Mouse (Mus musculus): ENCODE data around the gene Stradb. TPM values are rescaled to one million over a fixed set of nuclear protein-coding genes. Genes with fewer than 3 reads are reported as not detected.
"Not testable (repeated sequence)": the region's sequence is repeated elsewhere in the genome, so short reads cannot be mapped to it uniquely, and the experiment has no call there.

The Stradb gene
- total RNA-seq, 2 experiments from 2014 or later: 53.8 to 54.6 TPM

GRCm38 (mm10) chr1:58958789-58959526, 14.4 kb upstream of the Stradb start:
- not testable (repeated sequence) for DNase-seq (ENCODE audit: low spot score in 2 of 2)

DNA sequence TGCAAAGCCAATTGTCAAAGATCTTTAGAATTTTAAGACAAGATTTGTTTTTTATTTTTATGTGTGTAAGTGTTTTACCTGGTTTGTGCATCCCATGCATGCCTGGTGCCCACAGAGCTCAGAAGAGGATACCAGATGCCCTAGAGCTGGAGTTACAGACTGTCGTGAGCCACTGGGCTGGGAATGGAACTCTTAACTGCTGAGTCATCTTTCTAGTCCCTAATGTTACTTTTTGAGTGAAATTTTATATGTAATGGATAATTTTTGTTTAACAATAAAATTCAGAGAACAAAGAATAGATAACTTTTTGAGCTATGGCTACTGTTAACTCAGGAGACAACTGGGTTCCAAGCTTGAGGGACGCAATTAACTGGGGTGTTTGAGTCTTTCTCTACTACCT, 13.6 kb upstream of the Stradb start:
- no peak for DNase-seq (ENCODE audit: low spot score in 2 of 2)

GRCm38 (mm10) chr1:58961152-58961893, 12.0 kb upstream of the Stradb start:
- DNase-seq (ENCODE audit: low spot score in 2 of 2): no peak

DNA sequence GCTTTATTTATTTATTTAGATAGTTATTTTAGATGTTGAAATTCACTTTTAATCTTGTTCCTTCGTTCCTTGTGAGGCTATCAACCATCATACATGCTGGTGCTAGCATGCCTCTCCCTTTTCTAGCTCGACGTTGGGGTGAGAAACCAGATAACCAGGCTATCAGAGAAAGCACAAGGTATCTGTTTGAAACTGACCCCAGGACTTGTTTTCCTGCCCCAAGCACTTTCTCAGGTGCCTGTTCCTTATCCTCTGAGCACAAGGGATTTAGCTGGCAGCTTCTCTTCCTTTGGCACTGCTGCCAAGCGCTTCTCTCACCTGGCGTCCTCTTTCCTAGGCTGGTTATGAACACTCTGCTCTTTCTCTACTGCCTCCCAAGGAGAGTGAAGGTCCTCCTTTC, 10.9 kb upstream of the Stradb start:
- DNase-seq (ENCODE audit: low spot score in 2 of 2): no peak

DNA sequence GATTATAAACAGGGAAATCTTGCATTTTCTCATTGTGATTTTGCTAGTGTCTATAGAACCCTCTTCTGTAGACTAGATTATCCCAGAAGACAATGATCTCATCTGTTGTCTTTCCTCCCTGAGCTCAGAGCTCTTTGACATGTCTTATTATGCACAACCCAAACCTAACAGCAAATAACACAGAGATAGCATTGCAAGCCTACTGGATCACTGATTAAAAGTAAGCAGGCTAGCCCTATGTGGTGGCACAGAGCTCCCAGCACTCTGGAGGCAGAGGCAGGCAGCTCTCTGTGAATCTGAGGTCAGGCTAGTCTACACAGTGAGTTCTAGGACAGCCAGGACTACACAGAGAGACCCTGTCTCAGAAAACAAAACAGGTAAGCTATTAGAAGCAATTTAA, 10.5 kb upstream of the Stradb start:
- no peak for DNase-seq (ENCODE audit: low spot score in 2 of 2)

GRCm38 (mm10) chr1:58967534-58967933, 5.8 kb upstream of the Stradb start:
- DNase-seq (ENCODE audit: low spot score in 2 of 2): no peak

DNA sequence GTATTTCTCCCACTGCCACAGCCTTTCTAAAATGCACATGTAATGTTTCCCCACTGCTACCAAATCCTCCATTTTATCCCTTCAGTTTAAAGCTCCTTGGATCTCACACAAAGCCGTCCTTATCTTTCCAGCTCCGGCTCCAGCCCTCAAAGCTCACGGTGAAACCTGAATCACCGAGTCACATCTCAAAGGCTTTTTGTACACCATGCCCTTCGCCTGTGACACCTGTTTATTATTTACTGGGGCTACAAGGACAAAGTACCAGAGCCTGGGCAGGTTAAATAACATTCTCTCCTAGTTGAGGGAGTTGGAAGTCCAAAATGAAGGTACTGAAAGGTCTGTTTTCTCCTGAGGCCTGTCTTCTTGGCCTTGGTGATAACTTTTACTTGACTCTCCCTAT, 3.3 kb upstream of the Stradb start:
- no peak for DNase-seq (ENCODE audit: low spot score in 2 of 2)

- DNase-seq (ENCODE audit: low spot score in 2 of 2): no peak
These were observed 2.2 kb upstream of the Stradb start for GRCm38 (mm10) chr1:58971097-58971496.

DNA sequence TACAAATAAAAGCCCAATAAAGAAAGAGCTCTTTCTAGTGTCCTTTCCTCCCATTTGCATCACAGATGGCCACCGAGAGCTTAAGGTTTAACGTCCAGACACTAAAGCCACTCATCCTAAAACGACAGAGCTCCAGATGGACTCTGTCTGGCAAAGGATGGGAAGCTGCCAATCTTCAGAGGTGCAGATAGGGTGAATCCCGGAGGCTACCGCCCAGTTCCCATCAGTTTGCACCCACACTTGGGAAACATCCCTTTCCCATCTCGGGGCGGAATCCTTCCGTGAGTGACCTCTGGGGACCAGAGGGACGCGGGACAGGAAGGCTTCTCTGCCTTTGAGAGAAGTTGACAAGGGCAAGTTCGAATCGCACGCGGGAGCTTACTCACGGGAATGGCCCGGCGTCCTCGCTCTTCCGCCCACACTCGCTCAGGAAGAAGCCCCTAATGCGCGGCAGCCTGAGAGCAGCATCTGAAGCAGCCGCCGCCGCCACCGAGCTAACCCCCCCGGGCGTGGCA, 414 bp upstream of the Stradb start:
- DNase-seq (ENCODE audit: low spot score in 2 of 2): no peak

DNA sequence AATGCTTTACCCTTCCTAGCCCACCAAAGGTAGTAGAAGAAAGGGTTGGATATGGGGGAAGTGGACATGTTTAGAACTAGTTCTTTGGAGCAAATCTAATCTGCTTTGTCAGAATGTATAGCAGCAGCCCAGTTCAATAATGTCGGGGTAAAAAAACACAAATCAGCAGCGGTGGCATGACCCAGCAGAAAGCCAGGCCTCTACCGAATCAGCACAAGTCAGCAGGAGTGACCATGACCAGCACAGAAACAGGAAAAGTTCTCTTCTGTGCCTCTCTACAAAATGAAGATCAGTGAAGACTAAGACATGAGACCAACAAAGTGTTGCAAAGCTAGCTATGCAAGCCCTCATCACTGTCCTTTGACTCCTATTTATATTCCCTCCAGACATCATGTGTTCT, 9.0 kb downstream of the Stradb start:
- no peak for DNase-seq (ENCODE audit: low spot score in 2 of 2)

GRCm38 (mm10) chr1:58984586-58984985, 11.3 kb downstream of the Stradb start:
- no peak for DNase-seq (ENCODE audit: low spot score in 2 of 2)

DNA sequence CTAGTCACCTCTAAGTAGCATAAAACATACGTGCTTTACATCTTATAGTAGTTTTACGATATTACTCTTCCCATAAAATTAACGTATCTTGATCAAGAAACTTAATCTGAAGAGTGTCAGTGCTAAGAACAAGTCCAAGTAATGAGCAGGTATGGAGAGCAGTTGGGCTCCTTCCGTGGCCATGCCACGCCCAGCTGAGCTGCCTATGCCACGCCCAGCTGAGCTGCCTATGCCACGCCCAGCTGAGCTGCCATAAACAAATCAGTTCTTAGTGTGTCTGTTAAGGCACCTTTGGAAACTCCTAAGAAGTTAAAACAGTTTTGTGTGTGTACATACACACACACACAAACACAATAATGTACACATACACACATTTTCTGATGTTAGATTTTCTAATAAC, 19.8 kb downstream of the Stradb start:
- no peak for DNase-seq (ENCODE audit: low spot score in 2 of 2)

- no peak for DNase-seq (ENCODE audit: low spot score in 2 of 2)
These were observed 20.4 kb downstream of the Stradb start for GRCm38 (mm10) chr1:58993723-58994122.

- no peak for DNase-seq (ENCODE audit: low spot score in 2 of 2)
These were observed 22.0 kb downstream of the Stradb start for GRCm38 (mm10) chr1:58995313-58995712.

GRCm38 (mm10) chr1:59009250-59009649, 35.9 kb downstream of the Stradb start:
- no peak for DNase-seq (ENCODE audit: low spot score in 2 of 2)

DNA sequence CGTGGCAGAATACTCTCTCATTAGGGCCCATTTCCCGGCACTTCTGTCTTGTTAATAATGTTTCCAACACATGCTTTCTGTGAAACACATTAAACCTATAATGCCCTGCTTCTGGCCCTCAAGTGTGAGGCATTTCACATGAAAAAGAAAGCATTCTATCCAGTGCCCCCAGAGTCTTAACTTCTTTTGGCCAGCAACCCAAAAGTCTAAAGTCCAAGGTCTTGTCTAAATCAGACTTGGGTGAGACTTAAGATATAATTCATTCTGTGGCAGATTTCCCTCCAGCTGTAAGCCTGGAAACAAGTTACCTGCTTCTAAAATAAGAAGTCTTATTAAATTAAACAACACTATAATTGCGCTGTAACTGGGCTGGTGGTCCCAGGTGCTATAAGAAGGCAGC, 48.2 kb downstream of the Stradb start:
- DNase-seq (ENCODE audit: low spot score in 2 of 2): no peak

DNA sequence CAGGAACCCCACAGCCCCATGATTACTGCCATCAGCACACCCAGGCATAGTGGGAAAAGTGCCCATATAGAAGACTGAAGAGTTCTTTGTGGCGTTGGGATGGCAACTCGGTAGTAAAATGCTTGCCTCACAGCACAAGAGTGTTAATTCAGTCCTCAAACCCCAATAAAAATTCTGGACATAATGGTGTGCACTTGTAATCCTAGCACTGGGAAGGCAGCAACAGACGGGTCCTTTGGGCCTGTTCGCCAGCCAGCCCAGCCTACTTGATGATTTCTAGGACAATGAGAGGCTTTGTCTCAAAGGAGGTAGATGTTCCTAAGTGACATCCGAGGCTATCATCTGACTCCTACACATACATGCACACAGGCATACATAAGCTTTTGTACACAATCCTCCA, 64.4 kb downstream of the Stradb start:
- DNase-seq (ENCODE audit: low spot score in 2 of 2): no peak

Other genes starting within 250 kb of the Stradb start
- 1 to 10 TPM; 2.5 TPM for gene Casp8, start 178.1 kb upstream of the Stradb start, total RNA-seq (2021)
- 100 to 1,000 TPM; 123 TPM for gene Trak2, start 92 bp upstream of the Stradb start, total RNA-seq (2021)
- not detected for gene C2cd6, start 121.4 kb downstream of the Stradb start, total RNA-seq (2021)
- gene Tmem237, start 146.9 kb downstream of the Stradb start, total RNA-seq (2021): 10 to 100 TPM; 29.4 to 30.9 TPM
- gene Mpp4, start 189.9 kb downstream of the Stradb start, total RNA-seq (2021): 1 to 10 TPM in 1 of 2 experiments, under 1 TPM in 1; 0.98 to 1.3 TPM